Mouse (Mus musculus) thymus, adult 18-20 months (tissue): Measurements from ENCODE around the gene Gm20683.

Experiments
- DNase-seq, 2 experiments: peaks; one replicate each; pipeline ENCODE4 v3.0.0; 2022; ENCODE audit warnings: mixed read lengths in 2 of 2

The Gm20683 gene

DNA sequence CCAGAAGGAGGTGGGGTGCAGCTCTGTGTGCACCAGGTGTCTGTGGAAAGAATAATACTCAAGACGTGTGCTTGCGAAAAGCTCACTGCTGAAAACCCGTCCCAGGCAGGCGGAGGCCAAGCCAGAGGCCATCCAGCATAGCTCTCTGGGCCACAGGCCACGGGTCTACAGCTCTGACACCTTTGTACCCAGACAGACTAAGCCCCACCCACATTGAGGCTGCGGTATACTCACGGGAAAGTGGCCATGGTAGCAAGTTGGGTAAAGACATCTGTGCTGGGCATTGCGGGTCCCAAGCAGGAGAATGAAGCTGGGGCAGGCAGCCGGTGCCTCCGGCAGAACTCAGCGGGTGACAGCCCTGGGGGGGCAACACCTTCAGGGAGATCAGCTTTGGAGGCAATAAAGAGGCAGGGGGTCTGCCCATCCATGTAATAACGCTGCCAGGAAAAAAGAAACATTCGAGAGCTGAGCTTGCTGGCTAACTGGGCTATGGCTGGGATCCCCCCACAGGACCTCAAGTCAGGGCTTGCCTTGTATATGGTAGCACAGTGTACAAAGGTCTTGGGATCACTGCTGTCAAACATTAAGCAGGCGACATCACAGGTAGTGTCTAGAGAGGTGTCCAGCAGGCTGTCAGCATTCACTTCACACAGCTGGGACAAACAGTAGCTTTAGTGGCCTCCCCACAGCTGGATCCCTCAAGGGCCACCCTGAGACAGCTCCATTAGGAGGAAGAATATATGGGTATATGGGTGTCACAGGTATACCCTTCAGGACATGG lies 1.9 kb downstream of the Gm20683 start:
- DNase-seq: no peak

DNA sequence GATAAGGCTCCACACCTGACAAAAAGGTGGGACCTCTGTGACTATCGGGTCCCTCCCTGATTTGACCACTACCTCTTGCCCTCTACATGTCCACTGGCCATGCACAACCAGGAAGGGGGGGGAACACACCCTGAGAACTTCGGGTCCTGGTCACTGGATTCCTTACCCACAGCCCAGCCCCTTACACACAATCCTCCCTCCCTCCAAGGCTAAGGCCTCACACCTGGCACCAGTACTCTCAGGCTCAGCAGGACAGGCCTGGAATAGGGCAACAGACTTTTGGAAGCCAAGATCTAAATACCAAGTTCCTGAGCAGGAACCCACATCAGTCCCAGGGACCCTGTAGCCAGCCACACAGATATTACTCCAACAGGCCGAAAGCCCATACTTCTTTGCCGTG lies 2.7 kb downstream of the Gm20683 start:
- peak in 1 of 2 experiments; percentile 3 for DNase-seq

DNA sequence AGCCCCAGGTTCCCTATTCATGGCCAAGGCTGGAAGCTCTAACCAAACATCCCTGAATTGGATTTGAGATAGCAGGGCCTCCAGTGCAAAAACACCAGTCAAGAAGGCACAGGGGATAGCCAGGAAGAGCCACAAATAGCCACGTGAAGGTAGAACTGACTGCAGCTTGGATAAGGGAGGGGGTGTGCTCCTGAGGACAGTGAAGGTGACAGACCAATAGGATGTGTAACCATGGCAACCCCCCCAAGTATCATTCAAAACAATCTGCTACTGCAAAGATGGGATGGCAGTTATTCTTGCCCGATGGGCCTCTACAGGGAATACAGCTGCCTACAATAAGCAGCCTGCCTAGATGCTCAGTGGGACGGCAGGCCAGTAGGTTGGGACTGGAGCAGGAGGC lies 4.0 kb downstream of the Gm20683 start:
- no peak for DNase-seq

DNA sequence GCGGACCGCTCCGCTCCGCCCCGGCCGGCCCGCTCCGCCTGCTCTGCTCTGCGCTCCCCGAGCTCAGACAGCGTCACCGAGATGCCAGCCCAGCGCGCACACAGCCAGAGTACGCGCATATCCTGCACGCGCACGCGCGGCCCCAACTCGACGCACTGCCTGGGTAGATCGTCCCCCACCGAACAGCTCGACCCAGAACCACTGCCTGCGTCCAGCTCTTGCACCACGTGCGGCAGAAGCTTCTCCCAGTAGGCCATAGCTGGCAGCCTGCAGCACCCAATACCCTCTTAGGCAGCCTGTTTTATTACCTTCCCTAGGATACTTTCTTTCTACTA lies 4.5 kb downstream of the Gm20683 start, which contains the start of gene Rhbdl1:
Gene Rhbdl1 (minus strand): TSS at position 220 of the 335 bp plus-strand sequence.
- DNase-seq: no peak

DNA sequence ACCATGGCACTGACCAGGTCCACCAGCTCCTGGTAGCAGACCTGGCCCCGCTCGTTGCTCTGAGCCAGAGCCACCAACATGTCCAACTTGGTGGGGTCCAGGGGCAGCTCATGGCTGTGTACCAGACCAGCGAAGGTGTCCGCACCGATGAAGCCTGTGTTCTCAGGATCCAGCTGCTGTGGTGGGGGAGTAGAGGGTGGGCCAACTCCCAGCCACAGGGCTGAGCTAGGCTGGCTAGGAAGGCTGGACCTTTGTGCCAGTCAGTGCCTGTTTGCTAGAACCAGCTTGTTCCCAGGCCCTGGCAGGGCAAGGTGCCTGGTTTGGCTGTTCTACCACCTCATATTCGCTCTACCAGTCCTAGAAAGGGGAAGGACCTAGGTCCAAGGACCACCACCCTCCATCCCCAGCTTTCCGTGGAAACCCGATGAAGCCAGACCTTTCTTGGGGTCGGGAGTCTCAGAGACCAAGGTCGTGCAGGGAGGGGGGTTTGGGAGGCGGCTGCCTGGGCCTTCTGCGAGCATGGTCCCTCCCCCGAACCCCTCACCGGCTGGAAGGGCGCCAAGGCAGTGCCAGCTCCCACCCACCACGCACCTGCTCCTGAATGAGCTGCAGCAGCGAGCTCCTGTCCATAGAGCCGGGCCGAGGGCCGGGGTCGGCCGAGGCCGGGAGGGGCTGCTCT lies 5.0 kb downstream of the Gm20683 start:
- peak in 1 of 2 experiments; percentile 36 for DNase-seq

DNA sequence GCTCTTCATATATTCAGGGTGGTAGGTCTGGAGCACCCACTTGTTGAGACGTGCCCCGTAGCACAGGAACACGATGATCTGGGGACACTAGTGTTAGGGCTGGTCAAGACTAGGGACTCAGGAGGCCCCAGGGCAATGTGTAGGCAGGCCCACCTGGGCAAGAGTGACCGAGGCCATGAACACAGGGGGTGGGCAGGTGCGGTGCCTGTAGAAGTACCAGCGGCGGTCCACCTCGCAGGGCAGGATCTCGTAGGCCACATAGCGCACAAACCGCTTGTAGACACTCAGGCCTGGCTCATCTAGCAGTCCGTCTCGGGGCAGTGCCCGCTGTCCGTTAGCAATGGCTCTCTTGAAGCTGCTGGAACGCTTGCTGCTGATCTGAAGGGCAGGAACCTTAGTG lies 5.7 kb downstream of the Gm20683 start:
- DNase-seq: peak in 1 of 2 experiments; percentile 13

DNA sequence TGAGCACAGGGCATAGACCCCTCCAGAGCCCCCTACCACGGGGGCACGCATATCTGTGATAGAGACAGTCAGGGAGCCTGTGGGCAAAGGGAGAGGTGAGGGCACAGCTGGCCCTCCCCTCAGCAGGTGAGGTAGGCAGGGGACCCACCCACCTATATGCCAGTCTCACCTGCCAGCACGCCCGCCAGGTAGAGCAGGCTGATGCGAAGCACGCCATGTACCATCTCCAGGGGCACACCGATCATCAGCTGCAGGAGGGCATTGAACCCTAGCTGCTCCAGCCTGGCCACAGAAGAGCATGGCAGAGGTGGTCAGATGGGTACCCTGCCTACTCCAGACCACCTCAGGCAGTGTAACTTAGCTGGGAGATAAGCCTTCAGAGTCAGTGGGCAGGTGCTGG lies 6.3 kb downstream of the Gm20683 start:
- no peak for DNase-seq

DNA sequence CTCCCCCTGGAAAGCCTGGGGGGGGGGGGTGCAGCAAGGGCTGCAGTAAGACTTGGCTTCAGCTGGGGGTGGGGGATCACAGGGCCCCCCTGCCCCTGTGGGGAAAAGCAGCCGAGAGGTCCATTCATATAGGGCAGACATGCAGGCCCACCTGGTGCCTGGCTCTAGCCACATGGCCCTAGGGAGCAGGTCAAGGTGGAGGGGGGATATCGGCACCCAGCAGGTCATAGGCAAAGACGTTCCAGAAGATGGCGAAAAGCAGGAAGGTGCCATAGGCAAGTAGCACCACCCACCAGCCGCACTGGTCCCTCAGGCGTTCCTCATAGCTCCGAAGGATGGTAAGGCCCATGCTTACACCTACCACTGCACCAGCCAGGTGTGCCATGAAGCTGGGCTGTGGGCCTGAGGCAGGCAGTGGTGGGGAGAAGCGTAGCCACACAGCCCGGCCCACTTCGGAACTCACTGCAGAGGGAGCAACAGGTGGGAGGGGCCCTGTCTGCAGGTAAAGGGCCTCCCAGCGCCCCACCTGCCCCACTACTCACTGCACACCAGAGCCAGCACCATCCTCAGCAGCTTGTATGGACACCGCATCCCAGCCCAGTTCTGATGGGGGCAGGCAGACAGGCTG lies 6.9 kb downstream of the Gm20683 start:
- peak in 1 of 2 experiments; percentile 25 for DNase-seq

DNA sequence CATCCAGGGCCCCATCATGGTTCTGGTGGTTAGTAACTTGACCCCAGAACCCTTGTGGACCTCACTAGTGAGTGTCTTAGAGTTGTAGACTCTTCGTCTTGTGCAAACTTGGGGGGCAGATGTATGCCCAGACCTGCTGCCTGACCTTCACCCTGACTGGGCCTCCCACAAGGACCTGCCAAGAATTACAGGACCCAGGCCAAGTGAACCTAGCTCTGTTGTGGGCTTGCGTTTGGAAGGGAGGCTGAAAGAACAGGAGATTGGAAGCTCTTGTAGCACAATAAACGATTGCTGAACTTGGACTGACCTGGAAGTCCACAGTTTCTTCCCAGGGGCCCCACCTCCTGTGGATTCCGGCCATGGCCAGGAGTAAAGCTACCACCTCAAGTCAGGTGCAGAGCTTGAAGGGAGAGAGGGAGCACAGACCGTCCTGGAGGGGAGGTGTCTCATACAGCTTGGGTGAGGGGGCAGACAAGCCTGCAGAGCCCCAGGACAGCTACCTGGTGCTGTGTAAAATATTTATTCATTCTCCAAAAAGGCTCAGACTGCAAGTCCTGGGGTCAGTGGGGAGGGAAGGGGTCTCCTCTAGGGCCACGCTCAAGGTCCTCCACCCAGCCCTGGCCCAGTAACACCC lies 7.5 kb downstream of the Gm20683 start:
- DNase-seq: peak in 1 of 2 experiments; percentile 19

DNA sequence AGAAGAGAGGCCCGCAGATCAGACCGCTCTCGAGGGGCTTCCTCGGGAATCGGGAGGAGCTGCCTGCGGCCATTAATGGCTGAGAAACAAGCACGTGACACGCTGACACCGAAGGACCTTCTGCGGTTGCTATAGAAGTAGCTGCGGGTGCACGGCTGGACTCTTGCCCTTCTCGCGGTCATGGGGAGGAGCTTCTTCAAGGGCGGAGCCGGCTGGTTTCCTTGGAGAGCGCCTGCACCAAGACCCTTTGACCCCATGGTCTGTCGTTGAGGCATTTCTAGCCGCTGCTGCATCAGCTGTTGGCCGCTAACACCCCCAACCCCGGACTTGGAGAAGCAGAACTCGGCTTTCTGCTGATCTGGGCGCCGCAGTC lies 8.3 kb downstream of the Gm20683 start, which contains the start of gene Stub1:
Gene Stub1 (minus strand): TSS at position 114 of the 373 bp plus-strand sequence.
- peak; percentile 63 to 74 for DNase-seq

DNA sequence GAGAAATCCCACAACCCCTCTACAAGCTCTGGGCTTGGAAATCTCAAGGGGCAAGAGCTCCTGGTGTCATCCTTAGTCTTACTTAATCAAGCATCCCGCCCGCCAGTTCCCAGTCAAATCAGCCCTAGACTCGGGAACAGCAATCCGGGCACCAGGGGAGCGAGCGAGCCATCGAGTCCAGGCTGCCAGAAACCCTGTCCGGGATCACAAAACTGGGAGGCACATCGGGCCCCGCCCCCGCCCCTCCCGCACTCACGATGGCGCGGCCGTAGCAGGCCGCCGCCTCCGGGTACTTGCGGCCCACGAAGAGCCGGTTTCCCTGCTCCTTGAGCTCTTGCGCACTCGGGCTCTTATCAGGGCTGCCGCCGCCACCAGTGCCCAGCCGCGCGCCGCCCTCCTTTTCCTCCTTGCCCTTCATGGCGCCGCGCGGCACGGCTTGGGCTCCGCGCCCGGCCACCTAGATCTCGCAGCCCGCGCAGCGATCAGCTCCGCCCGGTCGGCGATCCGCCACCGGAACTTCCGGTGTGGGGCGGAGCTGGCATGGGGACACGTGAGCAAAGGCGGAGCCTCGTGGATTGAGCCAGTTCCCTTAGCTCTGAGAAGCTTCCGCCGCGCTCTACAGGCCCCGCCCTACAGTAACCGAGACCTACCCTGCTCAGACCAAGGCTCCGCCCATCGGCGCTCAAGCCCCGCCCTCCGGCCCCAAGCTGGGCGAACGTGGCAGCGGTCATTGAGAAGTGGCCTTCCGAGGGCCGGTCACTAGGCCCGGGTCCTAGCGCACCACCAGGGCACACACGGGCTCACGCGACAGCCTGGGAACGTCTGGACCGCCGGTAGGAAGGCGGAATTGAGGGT lies 8.9 kb downstream of the Gm20683 start:
- DNase-seq: peak; percentile 97 to 98

DNA sequence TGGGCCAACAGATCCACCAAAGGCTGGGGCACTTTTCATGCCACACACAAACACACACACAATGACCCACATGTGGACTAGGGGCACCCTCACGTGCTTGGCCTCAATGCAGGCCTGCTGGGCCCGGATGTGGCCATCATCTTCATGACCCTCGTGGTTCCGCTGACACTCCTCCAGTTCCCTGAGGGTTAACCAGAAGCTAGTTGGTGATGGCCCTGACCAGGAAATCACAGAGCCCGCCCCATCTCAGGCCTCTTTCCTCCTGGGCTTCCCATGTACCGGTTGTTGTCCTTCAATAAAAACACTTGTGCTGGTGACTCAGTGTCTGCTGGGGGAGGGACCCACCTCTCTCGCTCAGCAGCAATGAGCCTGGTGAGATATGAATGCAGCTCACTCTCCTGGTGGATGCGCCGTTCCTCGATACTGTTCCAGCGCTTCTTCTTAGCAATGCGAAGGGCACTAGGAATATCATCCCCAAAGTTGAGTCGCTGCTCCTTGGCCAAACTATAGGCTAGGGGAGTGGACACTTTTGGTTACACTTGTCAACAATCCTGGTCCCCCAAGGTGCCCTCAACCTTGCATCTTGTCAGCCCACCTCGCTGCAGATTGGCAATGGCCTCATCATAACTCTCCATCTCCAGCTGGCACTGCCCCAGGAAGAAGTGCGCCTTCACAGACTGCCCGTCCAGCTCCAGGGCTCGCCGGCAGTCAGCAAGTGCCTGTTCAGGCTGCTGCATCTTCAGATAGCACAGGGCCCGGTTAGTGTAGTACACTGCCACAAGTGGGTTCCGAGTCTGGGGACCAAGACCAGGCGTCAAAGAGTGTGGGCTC lies 9.9 kb downstream of the Gm20683 start:
- DNase-seq: peak in 1 of 2 experiments; percentile 18

DNA sequence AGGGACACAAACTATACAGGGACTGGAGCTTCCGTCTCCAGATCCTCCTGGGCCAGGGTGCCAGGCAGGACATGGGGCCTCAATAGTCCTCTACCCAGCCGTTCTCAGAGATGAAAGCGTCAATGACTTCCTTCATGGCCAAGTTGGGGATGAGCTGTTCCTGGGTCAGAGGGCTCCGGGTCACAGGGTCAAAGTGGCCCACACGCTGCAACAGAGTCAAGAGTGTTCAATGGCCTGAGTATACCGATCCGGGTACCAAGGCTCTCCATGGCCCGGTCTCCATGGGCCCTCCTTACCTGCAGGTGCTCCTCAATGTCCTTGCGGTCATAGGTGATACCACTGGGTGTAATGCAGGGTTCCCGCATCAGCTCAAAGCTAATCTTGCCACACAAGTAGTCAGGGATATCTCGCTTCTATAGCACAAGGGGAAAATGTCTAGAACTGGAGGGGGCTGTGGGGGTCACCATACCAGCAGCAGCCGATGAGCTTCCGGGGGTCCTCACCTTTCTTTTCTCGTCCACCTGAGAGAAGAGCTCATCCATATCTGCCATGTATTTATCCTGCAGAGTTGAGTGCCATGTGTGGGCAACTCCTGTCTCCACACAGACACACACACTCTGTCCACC lies 10.6 kb downstream of the Gm20683 start:
- no peak for DNase-seq

DNA sequence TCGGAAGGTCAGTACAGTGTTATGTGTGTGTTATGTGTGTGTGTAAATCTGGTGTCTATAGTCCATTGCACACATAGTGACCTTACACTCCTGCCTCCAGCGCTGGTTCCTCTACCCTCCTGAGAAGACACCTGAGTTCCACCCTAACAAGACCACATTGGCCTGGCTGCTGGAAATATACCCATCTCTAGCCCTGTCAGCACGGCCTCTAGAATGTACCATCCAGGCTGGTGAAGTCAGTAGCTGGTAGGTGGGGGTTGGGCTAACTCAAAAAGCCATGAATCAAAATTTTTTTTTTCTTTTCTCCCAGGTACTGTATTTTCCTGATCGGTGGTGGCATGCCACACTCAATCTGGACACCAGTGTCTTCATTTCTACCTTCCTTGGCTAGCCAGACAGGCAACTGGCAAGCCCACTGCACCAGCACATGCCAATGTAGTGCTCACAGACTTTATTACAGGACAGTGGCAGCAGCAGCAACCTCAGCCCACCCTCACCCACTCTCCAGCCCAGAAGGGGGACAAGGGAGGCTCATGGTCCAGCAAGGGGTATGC lies 11.3 kb downstream of the Gm20683 start:
- DNase-seq: peak in 1 of 2 experiments; percentile 9

DNA sequence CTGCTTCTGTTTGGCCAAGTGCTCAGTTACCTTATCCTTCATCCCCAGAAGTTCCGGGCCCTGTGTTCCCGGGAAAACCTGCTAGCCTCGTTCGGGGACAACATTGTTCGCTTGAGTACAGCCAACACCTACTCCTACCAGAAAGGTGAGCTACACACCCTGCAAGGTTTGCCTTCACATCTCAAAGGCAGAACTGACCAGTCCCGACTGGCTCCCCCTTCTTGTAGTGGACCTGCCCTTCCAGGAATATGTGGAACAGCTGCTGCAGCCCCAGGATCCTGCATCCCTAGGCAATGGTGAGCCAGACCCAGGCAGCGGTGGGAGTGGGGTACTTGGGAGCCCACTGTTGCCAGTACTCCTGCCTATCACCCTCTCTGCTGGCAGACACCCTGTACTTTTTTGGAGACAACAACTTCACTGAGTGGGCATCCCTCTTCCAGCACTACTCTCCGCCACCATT lies 12.0 kb downstream of the Gm20683 start:
- DNase-seq: peak in 1 of 2 experiments; percentile 22

DNA sequence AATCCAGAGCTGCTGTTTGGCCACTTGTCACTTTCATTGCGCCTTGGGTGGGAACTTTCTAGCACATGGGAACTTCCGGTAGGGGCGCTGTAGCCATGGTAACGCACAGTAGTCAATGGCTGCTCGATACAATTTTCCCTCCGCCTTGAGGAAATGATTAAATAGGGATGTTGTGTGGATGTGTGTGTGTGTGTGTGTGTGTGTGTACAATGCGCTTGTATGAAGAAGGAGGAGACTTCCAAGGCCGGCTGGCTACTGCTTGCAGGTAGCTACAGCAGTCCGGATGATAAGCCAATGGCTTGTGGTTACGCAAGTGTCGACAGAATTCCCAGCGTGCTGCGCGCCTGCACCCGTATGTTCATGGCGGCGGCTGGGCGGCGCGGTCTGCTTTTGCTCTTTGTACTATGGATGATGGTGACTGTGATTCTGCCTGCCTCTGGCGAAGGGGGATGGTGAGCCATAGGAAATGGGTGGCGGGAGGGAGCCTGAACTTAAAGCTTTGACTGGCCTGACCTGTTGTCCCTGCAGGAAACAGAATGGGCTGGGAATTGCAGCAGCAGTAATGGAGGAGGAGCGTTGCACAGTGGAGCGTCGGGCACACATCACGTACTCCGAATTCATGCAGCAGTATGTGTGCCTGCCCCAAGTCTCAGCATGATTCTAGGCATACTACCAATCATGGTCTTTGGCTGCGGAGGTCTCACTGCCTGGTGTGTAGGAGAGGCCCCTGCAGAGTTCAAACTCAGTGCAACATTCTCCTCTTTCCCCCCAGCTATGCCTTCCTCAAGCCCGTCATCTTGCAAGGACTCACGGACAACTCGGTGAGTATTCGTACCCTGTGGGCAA lies 12.6 kb downstream of the Gm20683 start, which contains the start of gene Jmjd8:
Gene Jmjd8 (plus strand): TSS at position 156 of the 846 bp plus-strand sequence.
- peak; percentile 52 to 70 for DNase-seq

DNA sequence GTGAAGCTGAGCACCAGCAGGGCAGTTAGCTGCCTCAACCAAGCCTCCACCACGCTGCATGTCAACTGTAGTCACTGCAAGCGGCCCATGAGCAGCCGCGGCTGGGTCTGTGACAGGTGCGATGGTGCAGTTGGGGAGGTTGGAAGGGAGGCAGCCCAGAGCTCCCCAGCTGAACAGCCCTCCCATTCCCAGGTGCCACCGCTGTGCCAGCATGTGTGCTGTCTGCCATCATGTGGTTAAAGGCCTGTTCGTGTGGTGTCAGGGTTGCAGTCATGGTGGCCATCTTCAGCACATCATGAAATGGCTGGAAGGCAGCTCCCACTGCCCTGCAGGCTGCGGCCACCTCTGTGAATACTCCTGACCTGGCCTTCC lies 13.4 kb downstream of the Gm20683 start:
- no peak for DNase-seq

DNA sequence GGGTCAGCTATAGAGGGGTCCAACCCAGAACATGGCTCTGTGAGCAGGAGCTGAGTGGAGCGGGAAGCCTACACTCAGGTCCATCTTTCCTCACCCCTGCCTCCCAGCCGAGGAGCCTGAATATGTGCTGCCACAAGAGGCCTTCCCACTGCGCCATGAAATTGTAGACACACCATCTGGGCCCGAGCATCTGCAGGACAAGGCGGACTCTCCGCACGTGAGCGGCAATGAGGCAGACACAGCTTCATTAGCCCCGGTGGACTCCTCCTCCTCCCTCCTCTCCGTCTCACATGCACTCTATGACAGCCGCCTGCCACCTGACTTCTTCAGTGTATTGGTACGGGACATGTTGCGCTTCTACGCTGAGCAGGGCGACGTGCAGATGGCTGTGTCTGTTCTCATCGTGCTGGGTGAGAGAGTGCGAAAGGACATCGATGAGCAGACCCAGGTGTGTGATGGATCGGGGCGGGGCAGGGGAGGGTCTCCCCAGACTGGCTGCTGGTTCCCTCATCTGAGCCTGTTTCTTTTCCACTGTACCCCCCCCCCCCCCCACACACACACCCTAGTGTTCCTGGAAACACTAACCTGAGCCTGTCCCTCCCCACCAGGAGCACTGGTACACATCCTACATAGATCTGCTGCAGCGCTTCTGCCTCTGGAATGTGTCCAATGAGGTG lies 13.9 kb downstream of the Gm20683 start:
- DNase-seq: peak in 1 of 2 experiments; percentile 12

DNA sequence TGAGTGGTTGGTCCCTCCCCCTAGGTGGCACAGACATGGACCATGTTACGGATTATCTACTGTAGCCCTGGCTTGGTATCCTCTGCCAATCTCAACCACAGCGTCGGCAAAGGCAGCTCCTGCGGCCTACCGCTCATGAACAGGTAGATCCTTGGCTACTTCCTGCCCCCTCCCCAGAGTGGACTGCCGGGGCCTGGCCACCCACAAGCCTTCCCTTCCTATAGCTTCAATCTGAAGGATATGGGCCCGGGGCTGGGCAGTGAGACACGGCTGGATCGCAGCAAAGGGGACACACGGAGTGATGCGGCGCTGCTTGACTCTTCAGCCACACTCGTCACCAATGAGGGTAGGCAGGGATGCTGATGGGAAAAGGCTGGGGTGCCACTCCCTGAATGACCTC lies 14.6 kb downstream of the Gm20683 start:
- DNase-seq: no peak
